Mouse (Mus musculus): ENCODE results near the gene N4bp2.

DNA sequence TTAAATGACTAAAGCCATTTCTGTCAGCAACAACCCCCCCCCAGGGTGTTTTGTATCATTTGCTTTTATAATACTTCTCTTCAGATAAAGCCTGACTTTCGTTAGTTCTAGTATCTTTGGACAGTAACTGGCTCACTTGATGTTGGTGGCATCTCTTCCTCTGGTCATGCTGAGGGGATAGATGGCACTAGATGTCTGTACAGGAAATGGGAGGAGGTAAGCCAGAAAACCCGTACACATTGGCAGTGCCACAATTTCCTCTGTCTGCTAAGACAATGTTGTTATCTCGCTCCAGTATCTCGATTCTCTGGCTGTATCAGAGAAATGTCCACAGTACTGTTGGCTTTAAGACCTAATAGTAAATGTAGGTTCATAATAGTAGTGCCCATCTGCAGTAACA, 109.9 kb downstream of the N4bp2 start:
- TF ChIP-seq POLR2A (IDR thresholded peaks at IDR 0.05; ENCODE audit: control insufficient read depth, extremely low read depth, insufficient read depth, low read length, poor library complexity) (no peak), CTCF (IDR thresholded peaks at IDR 0.05; ENCODE audit: borderline replicate concordance, control insufficient read depth, extremely low read depth, insufficient read depth, low read length, poor library complexity) (no peak)
